Mouse (Mus musculus): ENCODE measurements around the gene Kcnn4. TPM values are rescaled to one million over a fixed set of nuclear protein-coding genes. Genes with fewer than 3 reads are reported as not detected.
A peak's percentile ranks its signal among the peaks of the same experiment; 100 is the strongest.

The Kcnn4 gene
- total and polyA plus RNA-seq, 3 experiments, result 188 to 256 TPM; not detected in 1

- TF ChIP-seq NRF1 (IDR thresholded peaks at IDR 0.05; ENCODE audit: insufficient read depth, low read depth, low read length, poor library complexity, severe bottlenecking) (no peak), TBP (IDR thresholded peaks at IDR 0.05; ENCODE audit: low read depth, low read length) (no peak), MAZ (IDR thresholded peaks at IDR 0.05; ENCODE audit: low read depth, low read length) (peak; percentile 88), MAX (IDR thresholded peaks at IDR 0.05; ENCODE audit: low read length) (peak; percentile 44; the same call in 1 of the 2 replicates), GATA1 (IDR thresholded peaks at IDR 0.05; ENCODE audit: low read depth, low read length) (peak; percentile 90), MEF2A (IDR thresholded peaks at IDR 0.05; ENCODE audit: extremely low read depth, insufficient replicate concordance, low read depth, low read length, poor library complexity, severe bottlenecking) (no peak), KAT2A (conservative IDR thresholded peaks at IDR 0.05; ENCODE audit: low read depth, low read length) (no peak), USF2 (IDR thresholded peaks at IDR 0.05; ENCODE audit: borderline replicate concordance in 1 of 2, insufficient read depth in 1 of 2, low read depth in 1 of 2, low read length in 2 of 2) (no peak), USF1 (IDR thresholded peaks at IDR 0.05; ENCODE audit: low read depth, low read length) (peak; percentile 66), POLR2A (IDR thresholded peaks at IDR 0.05; ENCODE audit: control insufficient read depth in 1 of 2, insufficient read depth in 1 of 2, low read depth in 1 of 2, low read length in 2 of 2, poor library complexity in 1 of 2) (peak in 1 of 2 experiments; percentile 8; a peak in 1 of 4 replicates), BHLHE40 (IDR thresholded peaks at IDR 0.05; ENCODE audit: borderline replicate concordance, low read depth, low read length) (peak; percentile 93), CTCF (IDR thresholded peaks at IDR 0.05 in 2 of 3, conservative IDR thresholded peaks at IDR 0.05 in 1 of 3; ENCODE audit: control insufficient read depth in 1 of 3, insufficient read depth in 1 of 3, low read depth in 2 of 3, low read length in 3 of 3, poor library complexity in 1 of 3, severe bottlenecking in 1 of 3) (peak in 2 of 3 experiments; percentile 67 to 76; a peak in 5 of 6 replicates), MAFK (IDR thresholded peaks at IDR 0.05; ENCODE audit: borderline replicate concordance, low read depth, low read length) (no peak), EP300 (IDR thresholded peaks at IDR 0.05; ENCODE audit: low read depth in 1 of 2, low read length in 2 of 2) (peak; percentile 88 to 98), SIN3A (IDR thresholded peaks at IDR 0.05; ENCODE audit: low read length) (peak; percentile 91), TCF12 (IDR thresholded peaks at IDR 0.05; ENCODE audit: low read depth, low read length) (peak; percentile 100), POLR2AphosphoS2 (IDR thresholded peaks at IDR 0.05; ENCODE audit: low read length) (no peak; the same call in 1 of the 2 replicates), HCFC1 (IDR thresholded peaks at IDR 0.05; ENCODE audit: low read depth, low read length) (no peak), TAL1 (IDR thresholded peaks at IDR 0.05; ENCODE audit: low read length) (peak; percentile 100), MYB (IDR thresholded peaks at IDR 0.05; ENCODE audit: low read depth, low read length) (peak; percentile 55)
These were observed 7.2 kb downstream of the Kcnn4 start (continued) for GRCm38 (mm10) chr7:24377091-24377865.

GRCm38 (mm10) chr7:24378049-24378701 is 8.1 kb downstream of the Kcnn4 start:
- H3K36me3 ChIP-seq (ENCODE audit: control insufficient read depth in 1 of 2, insufficient read depth in 2 of 2, low read length in 2 of 2), result peaks cover 22 to 46% of the 10 kb centered on the region in 2 experiments
- TF ChIP-seq ZNF384 (IDR thresholded peaks at IDR 0.05; ENCODE audit: low read depth, low read length), result peak; percentile 63
- no peak for TF ChIP-seq MYC (IDR thresholded peaks at IDR 0.05; ENCODE audit: low read depth, low read length)

More at GRCm38 (mm10) chr7:24378049-24378701, 8.1 kb downstream of the Kcnn4 start:
- Histone ChIP-seq H3K4me1 (ENCODE audit: control insufficient read depth in 1 of 2, insufficient read depth in 2 of 2, low read length in 2 of 2) (peaks cover 16 to 43% of the 10 kb centered on the region in 2 experiments), H3K9ac (ENCODE audit: control insufficient read depth, low read depth, low read length, poor library complexity, severe bottlenecking) (0 out of 2 replicates have a peak overlapping the region, but pooled peaks have one; percentile 7), H3K9me3 (replicated peaks; ENCODE audit: insufficient read depth, low read length) (no peaks in the 10 kb centered on the region), H3K27ac (ENCODE audit: control insufficient read depth, low read depth, low read length) (peak overlapping the region; percentile 68), H3K27me3 (ENCODE audit: control insufficient read depth in 1 of 2, insufficient read depth in 2 of 2, low read length in 2 of 2) (no peaks in the 10 kb centered on the region), H3K79me2 (ENCODE audit: control insufficient read depth, insufficient read depth, low read length, poor library complexity) (peaks cover 26% of the 10 kb centered on the region), H3K4me3 (ENCODE audit: control insufficient read depth in 1 of 2, insufficient read depth in 1 of 2, low read depth in 2 of 2, low read length in 2 of 2) (no peak overlapping the region)
- no peak for DNase-seq (ENCODE audit: low read depth, low spot score)
